Mouse (Mus musculus) liver, embryonic 14.5 days (tissue): ENCODE measurements at regions not wholly inside any gene's neighbourhood (a gene's known extent, or its start where the extent isn't known, plus 50 kb on each side); places are given as distances from the start of the nearest gene placed in this dataset.

Experiments
- CTCF ChIP-seq: IDR thresholded peaks from 2 replicates; pipeline ENCODE4 v1.5.1; 2016; ENCODE audit warnings: antibody characterized with exemption, low read depth, control low read depth
- EP300 ChIP-seq: IDR thresholded peaks from 2 replicates; pipeline ENCODE4 v1.6.1; 2016; ENCODE audit warnings: antibody characterized with exemption, low read depth

GRCm38 (mm10) chr9:11276966-11277365 lies 372.4 kb upstream of the Cntn5 start:
- no peak for TF ChIP-seq CTCF
- TF ChIP-seq EP300: no peak
